Comparison of ENCODE assay signal across 8 mouse cellular contexts in the genomic region with DNA sequence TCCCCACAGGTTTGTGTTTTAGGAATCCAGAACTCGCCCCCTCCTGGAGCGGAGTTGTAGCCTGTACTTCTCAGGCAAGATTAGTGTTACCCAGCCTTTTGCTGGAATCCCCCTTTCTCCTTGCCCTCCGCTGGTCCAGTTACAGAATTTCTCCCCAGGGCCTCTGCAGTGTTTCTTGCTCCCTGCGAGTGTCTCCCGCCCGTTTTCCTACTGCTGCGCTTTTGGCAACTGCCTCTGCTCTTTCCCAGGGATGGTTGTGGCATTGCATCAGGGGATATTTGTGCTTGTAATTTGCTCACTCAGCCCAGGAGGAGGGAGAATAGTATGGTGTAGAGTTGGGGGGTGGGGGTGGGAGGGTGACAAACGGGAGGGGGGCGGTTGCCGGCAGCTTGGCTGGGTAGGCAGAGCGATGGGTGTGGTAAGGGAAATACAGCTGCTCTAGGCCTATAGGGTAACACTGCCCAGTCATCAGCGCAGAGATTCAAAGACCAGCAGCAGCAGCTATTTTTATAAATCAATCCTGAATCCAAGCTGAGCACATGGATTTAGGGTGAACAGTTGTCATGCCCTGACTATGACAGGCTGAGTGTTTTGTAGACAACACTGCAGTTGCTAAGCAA. TPM values are rescaled to one million over a fixed set of nuclear protein-coding genes. Genes with fewer than 3 reads are reported as not detected.
A peak's percentile ranks its signal among the peaks of the same experiment; 100 is the strongest.
DNase-seq lines count a peak whose midpoint lies in the region; ATAC-seq lines count a peak whose summit lies in the region.

No protein-coding gene starts in this region.

- no peaks in the 10 kb centered on the region for H3K27me3 ChIP-seq in embryonic facial prominence, embryonic 10.5 days (replicated peaks; ENCODE audit: low read depth, poor library complexity, severe bottlenecking)
- H3K27me3 ChIP-seq in limb, embryonic 15.5 days: no peaks in the 10 kb centered on the region

- peaks cover 15% of the 10 kb centered on the region for H3K4me1 ChIP-seq in embryonic facial prominence, embryonic 10.5 days
- H3K4me1 ChIP-seq in limb, embryonic 15.5 days: peaks cover 11% of the 10 kb centered on the region

- H3K4me3 ChIP-seq in embryonic facial prominence, embryonic 10.5 days: peak overlapping the region; percentile 93
- H3K4me3 ChIP-seq in limb, embryonic 15.5 days: peak overlapping the region; percentile 83

- peak; percentile 2 for DNase-seq in spleen, adult 12 weeks (ENCODE audit: low spot score)
- no peak for DNase-seq in spleen, postnatal 36 days (ENCODE audit: low spot score in 2 of 2)
- peak; percentile 59 for DNase-seq in embryonic facial prominence, embryonic 10.5 days (ENCODE audit: low spot score)
- peak; percentile 78 to 82 for DNase-seq in heart, adult 18-20 months
- DNase-seq in kidney, adult 8-10 months: peak; percentile 21 to 39
- peak; percentile 46 for DNase-seq in naive thymus-derived CD4-positive, alpha-beta T cell, adult 2 months (ENCODE audit: low read depth)
- DNase-seq in testis, postnatal 10 days (ENCODE audit: low spot score): peak; percentile 58

- H3K27ac ChIP-seq in embryonic facial prominence, embryonic 10.5 days (replicated peaks): peak overlapping the region; percentile 96
- peak overlapping the region; percentile 96 for H3K27ac ChIP-seq in limb, embryonic 15.5 days

- H3K4me2 ChIP-seq in limb, embryonic 15.5 days: peak overlapping the region; percentile 71

- peak overlapping the region; percentile 87 for H3K9ac ChIP-seq in limb, embryonic 15.5 days

- 3% methylated on average over 12 of the region's 12 CpGs for WGBS in embryonic facial prominence, embryonic 10.5 days
- WGBS in limb, embryonic 15.5 days: under 1% methylated on average over 12 of the region's 12 CpGs

- H3K9me3 ChIP-seq in embryonic facial prominence, embryonic 10.5 days: no peaks in the 10 kb centered on the region
- H3K9me3 ChIP-seq in limb, embryonic 15.5 days: no peaks in the 10 kb centered on the region

- 0 out of 2 replicates have a peak, but pooled peaks have one; percentile 12 for ATAC-seq in limb, embryonic 15.5 days (ENCODE audit: insufficient number of reproducible peaks, low FRiP score, low TSS enrichment, low read depth)

- H3K36me3 ChIP-seq in embryonic facial prominence, embryonic 10.5 days (replicated peaks): no peaks in the 10 kb centered on the region
- no peaks in the 10 kb centered on the region for H3K36me3 ChIP-seq in limb, embryonic 15.5 days

RNA-seq across cellular contexts. Expression of gene Map4, which starts 1.6 kb away (rescaled TPM):
- polyA plus RNA-seq in embryonic facial prominence, embryonic 10.5 days (2016; fragmentation: Nextera tagmentation; extraction: Ambion mirVana): 48.5 and 61.7 TPM in 2 replicates
- 100 to 1,000 TPM; 314 to 326 TPM for total RNA-seq in heart, adult 18-20 months (2021)
- 67.1 and 80.0 TPM in 2 replicates for polyA plus RNA-seq in limb, embryonic 15.5 days (2015; fragmentation: Nextera tagmentation; extraction: Ambion mirVana)

RNA-seq across cellular contexts. Expression of gene Cdc25a, which starts 57.5 kb away (rescaled TPM):
- polyA plus RNA-seq in embryonic facial prominence, embryonic 10.5 days (2016; fragmentation: Nextera tagmentation; extraction: Ambion mirVana): 46.7 and 47.0 TPM in 2 replicates
- total RNA-seq in heart, adult 18-20 months (2021): 1 to 10 TPM; 4.7 to 5.3 TPM
- 25.4 and 27.1 TPM in 2 replicates for polyA plus RNA-seq in limb, embryonic 15.5 days (2015; fragmentation: Nextera tagmentation; extraction: Ambion mirVana)

Comparison
In these comparisons a context has a peak if more than half of its experiments do, and no peak if none do; other contexts are left out.
1. DNase-seq: peak in spleen, adult 12 weeks (single experiment), embryonic facial prominence, embryonic 10.5 days (single experiment), heart, adult 18-20 months (2 of 2), kidney, adult 8-10 months (2 of 2), naive thymus-derived CD4-positive, alpha-beta T cell, adult 2 months (single experiment) and testis, postnatal 10 days (single experiment); none in spleen, postnatal 36 days (0 of 2).